ENCODE assay signal across 10 mouse cellular contexts in genomic region chr5:24960791-24961190, GRCm38 (mm10).
A peak's percentile ranks its signal among the peaks of the same experiment; 100 is the strongest.
DNase-seq lines count a peak whose midpoint lies in the region; TF ChIP-seq lines count a peak whose summit lies in the region.
"Had no signal": no experiment of that assay in that cellular context is flagged by ENCODE, and none has a peak within 500 bp of the region (broad histone marks: within the 10 kb centered on the region; RNA-seq: fewer than 3 reads in every experiment).

No protein-coding gene starts in this region.

- TF ChIP-seq CTCF in layer of hippocampus, adult 2 months (conservative IDR thresholded peaks at IDR 0.05): no peak

- DNase-seq in adrenal gland, adult 2 months: peak; percentile 53
- DNase-seq in adrenal gland, postnatal 4 days (ENCODE audit: low spot score in 2 of 2): no peak
- peak in 1 of 2 experiments; percentile 57 for DNase-seq in layer of hippocampus, adult 2 months (ENCODE audit: low spot score in 2 of 2)
- no peak for DNase-seq in layer of hippocampus, adult 9-10 months (ENCODE audit: low spot score)
- peak; percentile 79 for DNase-seq in heart, adult 8-10 months (ENCODE audit: low spot score)
- peak; percentile 38 to 67 for DNase-seq in layer of hippocampus, postnatal 36 days
- DNase-seq in urinary bladder, adult 18-20 months (ENCODE audit: low spot score in 2 of 2): no peak
- no peak for DNase-seq in embryo, embryonic 9.5 days (ENCODE audit: extremely low spot score)
- DNase-seq: lung, postnatal 14 days; thymus, adult 2 months had no signal

- no peak overlapping the region for H3K4me3 ChIP-seq in layer of hippocampus, adult 2 months

- peak overlapping the region; percentile 28; the same call in 1 of the 2 replicates for H3K27ac ChIP-seq in layer of hippocampus, adult 2 months

Comparison
In these comparisons a context has a peak if more than half of its experiments do, and no peak if none do; other contexts are left out.
1. DNase-seq: peak in adrenal gland, adult 2 months (single experiment), heart, adult 8-10 months (single experiment) and layer of hippocampus, postnatal 36 days (2 of 2); none in adrenal gland, postnatal 4 days (0 of 2), layer of hippocampus, adult 9-10 months (single experiment), urinary bladder, adult 18-20 months (0 of 2) and embryo, embryonic 9.5 days (single experiment).